Mouse (Mus musculus) embryo, embryonic 11 days (tissue): ENCODE measurements at regions not wholly inside any gene's neighbourhood (a gene's known extent, or its start where the extent isn't known, plus 50 kb on each side); places are given as distances from the start of the nearest gene placed in this dataset.
A peak's percentile ranks its signal among the peaks of the same experiment; 100 is the strongest.
"Not testable (repeated sequence)": the region's sequence is repeated elsewhere in the genome, so short reads cannot be mapped to it uniquely, and the experiment has no call there.

ENCODE experiments used
- DNase-seq: peaks from one replicate; pipeline ENCODE4 v3.0.0-alpha.2; 2015

DNA sequence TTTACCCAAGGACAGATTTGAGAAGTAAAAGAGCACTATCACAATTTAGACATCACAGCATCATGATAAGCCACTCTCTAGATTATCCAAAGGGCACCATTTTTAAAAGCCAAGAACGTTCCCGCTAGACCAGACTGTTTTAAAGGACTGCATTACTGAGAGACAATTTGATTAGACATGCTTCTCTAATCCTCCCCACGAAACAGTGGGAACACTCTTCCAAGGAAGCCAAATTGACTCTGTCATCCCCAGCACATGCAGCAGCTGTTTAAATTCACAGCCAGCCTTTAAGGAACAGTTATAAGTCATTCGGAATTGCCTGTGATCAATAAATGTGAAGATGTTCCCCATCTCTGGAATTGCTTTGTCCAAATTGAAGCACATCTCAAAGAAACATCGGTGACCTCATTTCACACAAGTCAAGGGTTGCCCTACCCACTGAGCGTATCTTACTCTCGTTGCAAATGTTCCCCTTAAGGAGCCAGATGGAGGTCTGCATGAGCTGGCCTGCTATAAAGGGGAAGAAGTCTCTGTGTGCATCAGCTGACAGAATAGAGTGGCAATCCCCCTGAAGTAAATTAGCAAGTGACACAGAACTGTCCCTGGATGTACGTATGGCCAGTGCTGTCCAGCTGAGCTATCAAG is 393.2 kb downstream of the Pid1 start:
- DNase-seq = no peak

GRCm38 (mm10) chr1:83964631-83965030 is 399.3 kb downstream of the Pid1 start:
- not testable (repeated sequence) for DNase-seq

DNA sequence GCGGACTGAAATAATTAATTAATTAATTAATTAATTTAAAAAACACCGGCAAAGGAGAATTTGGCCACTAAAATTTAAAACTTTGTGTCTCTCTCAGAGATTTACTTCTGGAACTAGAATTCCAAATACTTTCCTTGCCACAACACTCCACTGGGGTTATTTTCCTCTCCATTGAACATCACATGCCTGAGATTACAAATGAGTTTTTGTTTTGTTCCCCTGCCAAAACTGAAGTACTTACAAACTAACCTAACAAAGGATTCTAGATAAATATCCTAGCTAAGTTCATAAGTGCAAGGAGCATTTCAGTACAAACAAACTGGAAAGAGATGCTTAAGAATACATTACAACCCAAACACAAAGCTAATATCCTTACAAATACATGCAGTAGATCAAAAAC is 402.2 kb downstream of the Pid1 start:
- DNase-seq = no peak

DNA sequence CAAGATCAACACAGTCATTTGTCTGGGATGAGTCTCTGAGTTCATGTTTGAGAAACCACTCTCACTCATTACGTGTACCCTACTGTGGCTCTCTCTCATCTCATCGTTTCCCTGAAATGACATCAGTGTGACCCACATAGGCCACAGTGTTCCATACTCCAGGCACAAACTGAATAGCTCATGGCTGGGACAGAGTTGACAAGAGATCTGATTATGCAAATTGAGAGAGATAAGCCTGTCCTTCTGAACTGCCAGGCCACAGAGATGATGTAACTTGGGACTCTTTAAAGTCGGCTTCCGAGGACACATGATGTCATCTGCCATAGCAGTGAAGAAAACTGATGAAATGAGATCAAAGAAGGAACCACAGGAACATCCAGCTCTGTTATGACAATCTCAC is 404.2 kb downstream of the Pid1 start:
- DNase-seq = no peak

DNA sequence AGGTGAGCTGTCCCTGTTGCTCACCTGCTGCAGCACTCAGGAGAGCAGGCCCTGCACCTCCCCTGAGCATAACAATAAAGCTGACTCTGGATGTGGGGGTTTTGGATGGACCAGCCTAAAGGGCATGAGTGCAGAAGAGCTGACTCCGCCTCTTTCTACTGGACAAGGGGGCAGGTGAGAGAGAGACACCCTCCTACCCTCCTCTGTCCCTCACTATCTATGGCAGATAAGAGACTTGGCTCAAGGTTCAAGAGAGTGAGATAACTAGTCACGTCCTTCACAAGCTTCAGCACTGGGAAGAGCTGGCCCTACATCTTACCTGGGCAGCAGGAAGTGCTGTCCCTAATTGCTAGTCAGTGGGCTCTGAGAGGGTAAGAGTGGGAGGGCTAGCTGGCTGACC is 441.1 kb downstream of the Pid1 start:
- DNase-seq = no peak

GRCm38 (mm10) chr1:83915454-83915853 is 448.5 kb downstream of the Pid1 start:
- no peak for DNase-seq

DNA sequence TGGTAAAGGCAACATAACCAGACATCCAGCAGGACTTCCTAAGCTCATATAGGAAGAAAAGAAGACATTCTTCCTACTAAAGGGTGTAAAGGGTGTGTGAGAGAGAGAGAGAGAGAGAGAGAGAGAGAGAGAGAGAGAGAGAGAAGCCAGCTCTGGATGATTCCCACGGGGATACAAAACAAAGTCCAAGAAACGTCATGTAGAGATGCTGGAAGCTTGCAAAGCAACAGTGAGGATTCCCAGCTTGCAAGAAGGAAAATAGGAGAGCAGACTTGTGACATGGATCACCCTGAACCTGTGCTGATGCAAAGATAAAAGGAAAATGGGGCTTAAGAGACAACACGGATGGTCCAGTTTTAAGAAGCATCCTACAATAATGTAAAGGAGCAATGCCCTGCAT is 456.6 kb downstream of the Pid1 start:
- no peak for DNase-seq

DNA sequence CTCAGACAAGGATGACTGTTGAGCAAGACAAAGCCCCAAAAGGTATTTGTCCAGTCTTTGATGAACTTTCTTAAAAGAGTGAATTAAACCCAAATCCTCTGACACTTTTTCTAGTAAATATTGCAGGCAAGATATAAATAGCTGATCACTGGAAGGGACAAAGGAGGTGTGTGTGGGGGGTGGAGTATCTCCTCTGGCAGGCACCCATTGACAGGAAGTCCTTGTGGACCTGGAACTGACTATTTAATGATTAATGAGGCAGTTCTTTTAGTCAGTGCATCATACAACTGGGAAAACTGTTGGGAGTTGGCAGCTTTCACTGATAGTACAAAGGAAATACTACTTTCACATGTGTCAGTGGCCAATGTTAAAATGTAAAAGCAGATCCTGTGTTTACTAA is 457.1 kb downstream of the Pid1 start:
- no peak for DNase-seq

DNA sequence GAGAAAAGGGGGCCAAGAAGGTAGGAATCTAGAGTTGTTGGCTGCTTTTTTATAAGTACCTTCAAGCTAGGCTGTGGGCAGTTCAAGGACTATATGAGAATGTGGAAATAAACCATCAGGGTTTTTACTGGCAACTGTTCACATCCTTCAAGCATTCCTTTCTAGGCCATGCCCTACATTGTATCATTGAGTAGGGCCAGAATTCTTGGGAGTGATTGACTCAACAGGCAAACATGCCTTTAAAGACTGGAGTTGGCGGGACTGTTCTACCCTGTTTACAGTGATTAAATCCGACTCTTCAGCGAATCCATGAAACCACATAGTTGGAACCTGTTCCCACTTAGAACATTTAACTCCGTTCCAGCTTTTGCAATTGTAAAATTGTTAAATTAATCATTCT is 463.8 kb downstream of the Pid1 start:
- DNase-seq = no peak

- peak; percentile 35 for DNase-seq
Measured at GRCm38 (mm10) chr1:83896650-83897049, 467.3 kb downstream of the Pid1 start.

- peak; percentile 20 for DNase-seq
Measured at GRCm38 (mm10) chr1:83879109-83879399, 471.1 kb upstream of the Sphkap start.

DNA sequence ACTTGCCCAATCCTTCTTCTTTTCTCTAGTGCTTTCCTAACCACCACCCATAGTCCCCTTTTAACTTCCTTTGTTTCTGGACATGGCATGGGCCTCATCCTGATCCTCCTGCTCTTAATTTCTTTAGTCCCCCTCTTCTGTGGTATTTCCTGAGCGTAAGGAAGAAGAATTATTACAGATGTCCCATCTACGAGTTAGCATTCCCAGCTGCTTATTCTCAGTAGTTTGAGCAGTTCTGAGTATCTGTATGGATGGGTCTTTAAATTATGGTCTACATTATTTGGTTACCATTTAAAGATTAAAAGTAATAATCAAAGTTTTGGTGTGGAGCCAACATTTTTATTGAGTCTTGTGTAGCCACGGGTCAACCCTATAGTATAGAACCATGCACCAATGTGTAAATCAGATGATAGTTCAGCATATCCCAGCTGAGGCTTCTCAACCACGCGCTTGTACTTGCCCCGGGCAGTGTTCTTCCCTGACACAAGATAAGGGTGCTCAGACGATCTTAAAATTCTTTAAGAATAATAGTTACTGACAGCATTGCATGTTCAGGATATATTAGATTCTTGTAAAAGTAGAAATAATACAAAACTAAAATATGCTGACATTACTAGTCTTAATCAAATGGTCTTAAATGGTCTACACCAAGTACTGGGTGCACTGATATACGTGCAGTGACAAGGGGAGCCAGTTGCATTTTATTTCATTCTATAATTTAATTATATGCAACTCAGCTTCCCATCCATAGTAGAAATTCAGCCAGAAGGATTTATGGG is 470.5 kb upstream of the Sphkap start:
- DNase-seq = no peak

- peak; percentile 81 for DNase-seq
Measured at GRCm38 (mm10) chr1:83870853-83871567, 463.0 kb upstream of the Sphkap start.

- DNase-seq = no peak
Measured at GRCm38 (mm10) chr1:83869046-83869445, 461.0 kb upstream of the Sphkap start.

- no peak for DNase-seq
Measured at GRCm38 (mm10) chr1:83862541-83862940, 454.5 kb upstream of the Sphkap start.

DNA sequence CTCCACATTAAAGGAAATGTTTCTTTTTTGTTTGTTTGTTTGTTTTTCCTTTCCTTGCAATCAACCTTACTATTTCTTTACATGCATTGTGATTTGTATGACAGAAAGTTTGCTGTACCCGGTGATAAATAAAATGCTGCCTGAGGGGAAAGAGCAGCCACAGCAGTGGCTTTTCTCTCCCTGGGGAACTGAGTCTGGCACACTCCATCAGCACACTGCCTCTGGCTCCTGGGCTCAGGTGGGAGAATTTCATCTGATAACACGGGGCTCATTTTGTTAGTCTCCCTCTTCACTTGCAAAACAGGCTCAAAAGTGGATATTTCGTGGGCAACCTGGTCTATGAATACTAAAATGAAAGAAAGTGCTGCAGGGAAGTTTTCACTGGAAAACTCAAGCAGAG is 454.1 kb upstream of the Sphkap start:
- no peak for DNase-seq

DNA sequence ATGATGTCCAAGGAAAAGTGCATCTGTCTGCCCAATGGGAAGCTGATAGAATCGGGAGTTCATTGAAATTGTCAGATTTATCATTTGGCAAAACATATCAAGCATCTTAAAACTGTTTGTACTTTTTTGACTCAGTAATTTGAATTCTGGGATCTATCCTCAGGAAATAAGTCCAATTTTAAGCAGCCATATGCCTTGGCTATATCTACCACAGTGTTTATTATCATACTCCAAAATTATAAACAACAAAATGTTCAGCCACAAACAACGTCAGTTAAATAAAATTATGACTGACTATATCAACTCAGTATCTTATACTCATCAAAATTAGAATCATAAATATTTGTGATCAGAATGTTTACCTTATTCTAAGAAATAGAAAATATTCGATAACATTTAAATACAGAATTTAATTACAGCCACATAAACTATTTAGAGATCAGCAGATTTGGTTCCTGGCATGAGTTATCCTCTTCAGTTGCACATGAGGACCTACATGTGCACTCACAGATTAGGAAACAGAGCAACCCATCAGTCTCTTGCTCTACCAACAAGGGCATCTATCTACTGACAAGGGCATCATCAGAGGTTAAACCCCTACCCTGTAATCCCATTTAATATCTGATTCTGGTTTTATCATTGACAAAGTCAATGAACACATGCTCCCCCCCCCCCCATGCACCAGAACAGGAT is 451.9 kb upstream of the Sphkap start:
- no peak for DNase-seq

- DNase-seq = peak; percentile 51
Measured at GRCm38 (mm10) chr1:83853996-83854395, 446.0 kb upstream of the Sphkap start.

GRCm38 (mm10) chr1:83851081-83851480 is 443.1 kb upstream of the Sphkap start:
- DNase-seq = no peak

DNA sequence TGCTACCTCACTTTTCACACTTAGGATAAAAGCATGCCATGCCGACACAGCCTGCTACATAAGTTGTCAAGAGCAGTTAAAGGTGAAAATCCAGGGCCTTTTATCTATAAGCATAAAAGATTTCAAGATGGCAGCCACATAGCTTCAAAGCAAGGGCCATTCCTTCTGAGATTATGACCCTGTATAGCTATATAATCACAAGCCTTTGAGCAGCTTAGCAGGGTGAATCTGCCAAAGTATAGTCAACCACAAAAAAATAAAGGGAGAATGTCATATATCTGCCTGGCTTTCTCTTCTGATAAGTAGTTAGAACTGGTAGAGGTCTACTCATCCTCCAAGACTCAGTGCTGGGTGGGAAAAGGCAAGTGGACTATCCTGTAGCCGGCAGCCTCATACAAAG is 440.4 kb upstream of the Sphkap start:
- no peak for DNase-seq

- no peak for DNase-seq
Measured at GRCm38 (mm10) chr1:83847992-83848391, 440.0 kb upstream of the Sphkap start.

DNA sequence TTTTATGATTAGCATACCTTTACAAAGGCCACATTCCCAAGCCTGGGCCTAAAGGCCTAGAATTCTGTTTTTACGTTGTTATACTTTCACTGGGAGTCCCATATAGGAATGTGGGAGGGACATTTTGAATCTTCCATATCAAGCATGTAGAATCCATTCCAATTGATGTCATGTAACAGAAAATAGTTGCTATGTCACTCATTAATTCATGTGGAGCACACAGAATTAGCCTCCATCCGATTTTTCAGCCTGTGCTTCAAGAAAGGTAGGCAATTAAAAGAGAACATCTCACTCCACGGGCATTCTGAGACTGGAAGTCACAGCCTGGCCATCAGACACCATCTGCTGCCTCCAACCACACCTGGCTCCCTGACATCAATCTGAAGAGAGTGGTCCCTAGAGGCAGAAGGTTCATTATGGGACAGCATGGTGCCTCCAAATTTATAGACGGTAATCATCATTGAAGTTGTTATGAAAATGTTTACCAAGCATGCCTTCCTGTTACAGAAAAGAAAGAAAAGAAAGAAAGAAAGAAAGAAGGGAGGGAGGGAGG is 436.9 kb upstream of the Sphkap start:
- DNase-seq = no peak

DNA sequence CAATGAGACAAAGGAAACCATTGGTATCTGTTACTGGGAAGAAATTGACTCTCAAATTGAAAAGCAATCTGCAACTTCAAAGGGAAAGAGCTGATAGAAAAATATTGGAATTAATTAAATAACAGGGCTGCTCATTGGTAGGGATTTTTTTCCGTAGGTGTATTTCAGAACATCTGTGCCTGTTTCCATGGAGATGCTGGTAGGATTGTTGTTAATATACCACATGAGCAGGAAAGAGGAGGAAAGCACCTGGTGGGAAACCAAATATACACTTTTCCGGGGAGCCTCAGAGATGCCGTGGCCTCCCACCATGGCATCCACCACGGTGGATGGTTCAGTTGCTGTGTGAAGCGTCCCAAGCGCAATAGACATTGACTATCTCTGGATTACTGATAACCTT is 428.0 kb upstream of the Sphkap start:
- no peak for DNase-seq
